Mouse (Mus musculus): ENCODE data around the gene Vipr1. TPM values are rescaled to one million over a fixed set of nuclear protein-coding genes. Genes with fewer than 3 reads are reported as not detected.
A peak's percentile ranks its signal among the peaks of the same experiment; 100 is the strongest.

Vipr1 gene
- total RNA-seq, 1 experiment: 0.31 TPM

GRCm38 (mm10) chr9:121633306-121633705, 9.2 kb upstream of the Vipr1 start:
- no peaks in the 10 kb centered on the region for H3K36me3 ChIP-seq (ENCODE audit: control insufficient read depth, insufficient read depth, low read length, poor library complexity, severe bottlenecking)
- in situ Hi-C loops (cut with MboI; ENCODE audit: low sequenced_read_pairs in 2 of 2, unreplicated experiment in 2 of 2): no loop called here

DNA sequence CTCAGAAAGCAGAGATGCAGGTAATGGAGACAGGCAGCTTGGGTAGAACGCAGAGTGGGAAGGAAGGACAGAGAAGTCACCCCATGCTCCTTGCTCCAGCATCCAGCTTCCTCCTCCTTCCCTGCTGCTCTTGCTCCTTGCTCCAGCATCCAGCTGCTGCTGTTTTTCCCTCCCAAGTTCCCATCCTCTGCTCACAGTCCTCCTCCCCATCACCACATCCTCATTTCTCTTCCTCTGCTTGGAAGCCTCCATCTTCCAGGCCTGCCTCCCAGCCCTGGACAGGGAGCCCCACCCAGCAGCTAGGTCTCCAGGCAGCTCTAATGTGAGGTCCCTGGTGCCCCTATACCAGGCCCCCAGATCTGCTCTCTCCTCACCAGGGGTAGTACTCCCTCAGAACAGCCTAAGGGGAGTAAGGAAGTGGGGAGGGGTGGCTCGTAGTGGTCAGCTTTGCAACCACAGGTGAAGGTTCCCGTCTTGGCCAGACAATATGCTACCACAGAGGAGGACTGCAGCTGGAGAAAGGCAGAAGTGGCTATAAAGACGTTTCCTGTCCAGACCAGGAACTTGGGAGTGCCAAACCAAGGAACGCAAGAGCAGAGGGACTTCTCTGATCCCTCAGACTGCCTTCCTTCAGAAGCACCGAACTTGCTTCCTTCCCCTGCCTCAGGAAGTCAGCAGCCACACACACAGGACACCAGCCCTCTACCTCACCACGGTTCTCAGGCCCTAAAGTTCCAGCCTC, 6.5 kb upstream of the Vipr1 start:
- Histone ChIP-seq H3K36me3 (ENCODE audit: control insufficient read depth, insufficient read depth, low read length, poor library complexity, severe bottlenecking) (no peaks in the 10 kb centered on the region), H3K9me3 (ENCODE audit: control insufficient read depth, insufficient read depth, low read depth, low read length) (no peaks in the 10 kb centered on the region), H3K4me1 (ENCODE audit: control insufficient read depth in 2 of 2, insufficient read depth in 2 of 2, low read length in 2 of 2, poor library complexity in 1 of 2) (no peaks in the 10 kb centered on the region), H3K27ac (ENCODE audit: insufficient read depth, low read depth, low read length, poor library complexity, severe bottlenecking) (no peak overlapping the region), H3K9ac (ENCODE audit: insufficient read depth, low read depth, low read length, poor library complexity, severe bottlenecking) (no peak overlapping the region), H3K4me3 (ENCODE audit: insufficient read depth in 1 of 2, low read depth in 1 of 2, low read length in 2 of 2, poor library complexity in 1 of 2, severe bottlenecking in 1 of 2) (no peak overlapping the region)
- in situ Hi-C loops (cut with MboI; ENCODE audit: low sequenced_read_pairs in 2 of 2, unreplicated experiment in 2 of 2): no loop called here
- DNase-seq (ENCODE audit: low read depth, low spot score): no peak
- TF ChIP-seq ZC3H11A (IDR thresholded peaks at IDR 0.05; ENCODE audit: borderline replicate concordance, low read depth, low read length) (no peak), HCFC1 (IDR thresholded peaks at IDR 0.05; ENCODE audit: borderline replicate concordance, insufficient read depth, low read length) (no peak), CHD2 (IDR thresholded peaks at IDR 0.05; ENCODE audit: low read depth, low read length) (no peak), ZNF384 (IDR thresholded peaks at IDR 0.05; ENCODE audit: low read depth, low read length) (no peak), MAFK (IDR thresholded peaks at IDR 0.05; ENCODE audit: insufficient read depth, low read depth, low read length) (no peak)

More at GRCm38 (mm10) chr9:121633306-121633705, 9.2 kb upstream of the Vipr1 start:
- TF ChIP-seq ZC3H11A (IDR thresholded peaks at IDR 0.05; ENCODE audit: borderline replicate concordance, low read depth, low read length) (no peak), HCFC1 (IDR thresholded peaks at IDR 0.05; ENCODE audit: borderline replicate concordance, insufficient read depth, low read length) (no peak), MAFK (IDR thresholded peaks at IDR 0.05; ENCODE audit: insufficient read depth, low read depth, low read length) (no peak), ZNF384 (IDR thresholded peaks at IDR 0.05; ENCODE audit: low read depth, low read length) (no peak), CHD2 (IDR thresholded peaks at IDR 0.05; ENCODE audit: low read depth, low read length) (no peak)
- Histone ChIP-seq H3K4me3 (ENCODE audit: insufficient read depth in 1 of 2, low read depth in 1 of 2, low read length in 2 of 2, poor library complexity in 1 of 2, severe bottlenecking in 1 of 2) (no peak overlapping the region), H3K9me3 (ENCODE audit: control insufficient read depth, insufficient read depth, low read depth, low read length) (no peaks in the 10 kb centered on the region), H3K27ac (ENCODE audit: insufficient read depth, low read depth, low read length, poor library complexity, severe bottlenecking) (no peak overlapping the region), H3K9ac (ENCODE audit: insufficient read depth, low read depth, low read length, poor library complexity, severe bottlenecking) (no peak overlapping the region), H3K4me1 (ENCODE audit: control insufficient read depth in 2 of 2, insufficient read depth in 2 of 2, low read length in 2 of 2, poor library complexity in 1 of 2) (no peaks in the 10 kb centered on the region)
- no peak for DNase-seq (ENCODE audit: low read depth, low spot score)

- no peak overlapping the region for H3K4me3 ChIP-seq (ENCODE audit: insufficient read depth in 1 of 2, low read depth in 1 of 2, low read length in 2 of 2, poor library complexity in 1 of 2, severe bottlenecking in 1 of 2)
- H3K9ac ChIP-seq (ENCODE audit: insufficient read depth, low read depth, low read length, poor library complexity, severe bottlenecking): no peak overlapping the region
- no peaks in the 10 kb centered on the region for H3K9me3 ChIP-seq (ENCODE audit: control insufficient read depth, insufficient read depth, low read depth, low read length)
- H3K36me3 ChIP-seq (ENCODE audit: control insufficient read depth, insufficient read depth, low read length, poor library complexity, severe bottlenecking): no peaks in the 10 kb centered on the region
- in situ Hi-C loops (cut with MboI; ENCODE audit: low sequenced_read_pairs in 2 of 2, unreplicated experiment in 2 of 2): no loop called here
- no peak overlapping the region for H3K27ac ChIP-seq (ENCODE audit: insufficient read depth, low read depth, low read length, poor library complexity, severe bottlenecking)
- DNase-seq (ENCODE audit: low read depth, low spot score): no peak
- TF ChIP-seq HCFC1 (IDR thresholded peaks at IDR 0.05; ENCODE audit: borderline replicate concordance, insufficient read depth, low read length): no peak
- no peak for TF ChIP-seq ZNF384 (IDR thresholded peaks at IDR 0.05; ENCODE audit: low read depth, low read length)
- no peak for TF ChIP-seq CHD2 (IDR thresholded peaks at IDR 0.05; ENCODE audit: low read depth, low read length)
- peaks cover 0 to 2% of the 10 kb centered on the region in 2 experiments; a peak in 1 of 4 replicates for H3K4me1 ChIP-seq (ENCODE audit: control insufficient read depth in 2 of 2, insufficient read depth in 2 of 2, low read length in 2 of 2, poor library complexity in 1 of 2)
These were observed 2.7 kb upstream of the Vipr1 start for GRCm38 (mm10) chr9:121639790-121640189.

DNA sequence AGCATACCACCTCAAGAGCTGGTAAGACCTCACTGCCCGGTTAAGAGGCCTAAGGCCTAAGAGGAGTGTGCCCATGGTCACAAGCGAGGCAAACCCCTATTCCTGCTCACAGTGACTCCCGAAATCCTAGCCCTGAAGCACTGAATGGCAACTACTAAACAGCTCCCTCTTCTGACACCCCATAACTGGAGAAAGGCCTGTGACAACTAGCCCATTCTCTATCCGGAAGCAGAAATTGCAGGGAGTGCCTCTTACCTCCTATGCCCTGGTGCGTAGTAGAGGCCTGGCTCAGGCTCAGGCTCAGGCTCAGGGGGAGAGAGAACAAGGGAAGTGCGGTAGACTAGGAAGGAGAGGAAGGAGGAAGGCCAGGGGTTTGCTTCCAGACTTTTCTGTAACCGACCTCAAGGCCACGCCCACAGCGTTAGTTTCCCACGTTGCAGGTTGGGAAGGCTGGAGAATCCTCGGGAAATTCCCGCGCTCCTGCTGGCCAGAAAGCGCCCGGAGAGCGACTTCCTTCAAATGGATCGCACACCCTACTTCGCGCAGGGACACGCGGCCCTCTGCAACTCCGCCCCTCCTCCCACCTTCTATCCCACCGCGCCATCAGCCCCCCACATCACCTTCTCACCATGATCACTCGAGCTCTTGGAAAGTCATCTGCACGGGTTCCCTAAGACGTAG, 1.1 kb upstream of the Vipr1 start:
- H3K4me3 ChIP-seq (ENCODE audit: insufficient read depth in 1 of 2, low read depth in 1 of 2, low read length in 2 of 2, poor library complexity in 1 of 2, severe bottlenecking in 1 of 2): peak overlapping the region; percentile 82 to 90; a peak in 2 of 4 replicates
- H3K9ac ChIP-seq (ENCODE audit: insufficient read depth, low read depth, low read length, poor library complexity, severe bottlenecking): no peak overlapping the region
- peaks cover 0 to 2% of the 10 kb centered on the region in 2 experiments; a peak in 1 of 4 replicates for H3K4me1 ChIP-seq (ENCODE audit: control insufficient read depth in 2 of 2, insufficient read depth in 2 of 2, low read length in 2 of 2, poor library complexity in 1 of 2)
- in situ Hi-C loops (cut with MboI; ENCODE audit: low sequenced_read_pairs in 2 of 2, unreplicated experiment in 2 of 2): no loop called here
- no peaks in the 10 kb centered on the region for H3K36me3 ChIP-seq (ENCODE audit: control insufficient read depth, insufficient read depth, low read length, poor library complexity, severe bottlenecking)
- DNase-seq (ENCODE audit: low read depth, low spot score): peak; percentile 36
- no peaks in the 10 kb centered on the region for H3K9me3 ChIP-seq (ENCODE audit: control insufficient read depth, insufficient read depth, low read depth, low read length)
- no peak overlapping the region for H3K27ac ChIP-seq (ENCODE audit: insufficient read depth, low read depth, low read length, poor library complexity, severe bottlenecking)
- TF ChIP-seq ZNF384 (IDR thresholded peaks at IDR 0.05; ENCODE audit: low read depth, low read length) (no peak), HCFC1 (IDR thresholded peaks at IDR 0.05; ENCODE audit: borderline replicate concordance, insufficient read depth, low read length) (no peak), ZC3H11A (IDR thresholded peaks at IDR 0.05; ENCODE audit: borderline replicate concordance, low read depth, low read length) (no peak), MAFK (IDR thresholded peaks at IDR 0.05; ENCODE audit: insufficient read depth, low read depth, low read length) (no peak), CHD2 (IDR thresholded peaks at IDR 0.05; ENCODE audit: low read depth, low read length) (no peak)
